9 mouse cellular contexts compared by ENCODE assay signal in genomic region chr9:87027423-87028084, GRCm38 (mm10). TPM values are rescaled to one million over a fixed set of nuclear protein-coding genes. Genes with fewer than 3 reads are reported as not detected.
DNase-seq lines count a peak whose midpoint lies in the region; ATAC-seq and TF ChIP-seq lines count a peak whose summit lies in the region.
"Had no signal": no experiment of that assay in that cellular context is flagged by ENCODE, and none has a peak within 500 bp of the region (broad histone marks: within the 10 kb centered on the region; RNA-seq: fewer than 3 reads in every experiment).

No protein-coding gene starts in this region.

- 43% methylated on average over 8 of the region's 8 CpGs for WGBS in forebrain, postnatal 0 days
- WGBS in kidney, adult 2 months: 43% methylated on average over 8 of the region's 8 CpGs
- 51% methylated on average over 8 of the region's 8 CpGs for WGBS in limb, embryonic 10.5 days
- 44% methylated on average over 8 of the region's 8 CpGs for WGBS in midbrain, embryonic 15.5 days

- H3K27ac ChIP-seq in forebrain, postnatal 0 days (ENCODE audit: low read depth, low read length): no peak overlapping the region
- H3K27ac ChIP-seq in kidney, adult 2 months (ENCODE audit: insufficient read depth, low read depth, low read length): no peak overlapping the region
- H3K27ac ChIP-seq in limb, embryonic 10.5 days: no peak overlapping the region
- no peak overlapping the region for H3K27ac ChIP-seq in midbrain, embryonic 15.5 days

- H3K4me1 ChIP-seq in forebrain, postnatal 0 days (ENCODE audit: insufficient read depth): peaks cover 14% of the 10 kb centered on the region; the same call in 1 of the 2 replicates
- 0 out of 2 replicates have a peak, but pooled peaks cover 3% of the 10 kb centered on the region for H3K4me1 ChIP-seq in kidney, adult 2 months (ENCODE audit: control insufficient read depth, insufficient read depth, low read length)
- H3K4me1 ChIP-seq in limb, embryonic 10.5 days: peaks cover 6% of the 10 kb centered on the region
- H3K4me1 ChIP-seq in midbrain, embryonic 15.5 days: peaks cover 15% of the 10 kb centered on the region

- no peak overlapping the region for H3K4me2 ChIP-seq in forebrain, postnatal 0 days (ENCODE audit: low read depth)
- no peak overlapping the region for H3K4me2 ChIP-seq in midbrain, embryonic 15.5 days

- peak; percentile 14 for DNase-seq in ovary, postnatal 10 days (ENCODE audit: low spot score)
- no peak for DNase-seq in ovary, adult 18-20 months (ENCODE audit: low spot score)
- peak; percentile 69 for DNase-seq in c-Kit-positive CD71-positive TER-119-positive erythroid progenitor cells, embryonic 14.5 days (ENCODE audit: low spot score)
- DNase-seq in forebrain, postnatal 0 days: peak; percentile 88
- DNase-seq in kidney, adult 2 months: peak; percentile 68
- DNase-seq in limb, embryonic 10.5 days (ENCODE audit: low spot score): peak; percentile 72
- peak; percentile 82 for DNase-seq in splenic B cell, adult 2 months (ENCODE audit: low read depth, low spot score)

- H3K9ac ChIP-seq in forebrain, postnatal 0 days: no peak overlapping the region
- H3K9ac ChIP-seq in midbrain, embryonic 15.5 days: no peak overlapping the region

- peak; percentile 89 for TF ChIP-seq CTCF in forebrain, postnatal 0 days (IDR thresholded peaks at IDR 0.05; ENCODE audit: low read depth)
- TF ChIP-seq CTCF in kidney, adult 2 months (conservative IDR thresholded peaks at IDR 0.05; ENCODE audit: insufficient read depth, insufficient read length, low read depth, low read length): peak; percentile 36; the same call in 1 of the 2 replicates

- H3K27me3 ChIP-seq in forebrain, postnatal 0 days (ENCODE audit: insufficient read depth, low read length): no peaks in the 10 kb centered on the region
- H3K27me3 ChIP-seq in kidney, adult 2 months (replicated peaks; ENCODE audit: control insufficient read depth, insufficient read depth, low read length): no peaks in the 10 kb centered on the region
- H3K27me3 ChIP-seq in limb, embryonic 10.5 days (ENCODE audit: low read depth, poor library complexity, severe bottlenecking): no peaks in the 10 kb centered on the region
- no peaks in the 10 kb centered on the region for H3K27me3 ChIP-seq in midbrain, embryonic 15.5 days (replicated peaks)
- H3K27me3 ChIP-seq in splenic B cell, adult 2 months (ENCODE audit: control insufficient read depth, insufficient read depth, low read length, poor library complexity, severe bottlenecking): no peaks in the 10 kb centered on the region
- H3K27me3 ChIP-seq: megakaryocyte, embryonic 14.5 days had no signal

- no peak for TF ChIP-seq POLR2A in kidney, adult 2 months (IDR thresholded peaks at IDR 0.05; ENCODE audit: low read depth, low read length)

- peaks cover 9% of the 10 kb centered on the region; the same call in 1 of the 2 replicates for H3K36me3 ChIP-seq in forebrain, postnatal 0 days (ENCODE audit: insufficient read depth)
- no peaks in the 10 kb centered on the region for H3K36me3 ChIP-seq in kidney, adult 2 months (ENCODE audit: control insufficient read depth, insufficient read depth, low read length)
- H3K36me3 ChIP-seq in limb, embryonic 10.5 days: 0 out of 2 replicates have a peak, but pooled peaks cover 3% of the 10 kb centered on the region
- 0 out of 2 replicates have a peak, but pooled peaks cover 2% of the 10 kb centered on the region for H3K36me3 ChIP-seq in midbrain, embryonic 15.5 days (replicated peaks)
- H3K36me3 ChIP-seq in splenic B cell, adult 2 months (ENCODE audit: control insufficient read depth, insufficient read depth, low read length, poor library complexity, severe bottlenecking): peaks cover 2% of the 10 kb centered on the region; the same call in 1 of the 2 replicates

- H3K9me3 ChIP-seq in forebrain, postnatal 0 days (ENCODE audit: low read length): no peaks in the 10 kb centered on the region
- H3K9me3 ChIP-seq in limb, embryonic 10.5 days (replicated peaks): no peaks in the 10 kb centered on the region
- H3K9me3 ChIP-seq in midbrain, embryonic 15.5 days: no peaks in the 10 kb centered on the region
- H3K9me3 ChIP-seq: megakaryocyte, embryonic 14.5 days had no signal

- ATAC-seq in forebrain, postnatal 0 days: peak; percentile 82
- peak; percentile 79 for ATAC-seq in midbrain, embryonic 15.5 days (replicated peaks)

- H3K4me3 ChIP-seq in forebrain, postnatal 0 days (ENCODE audit: low read depth, low read length): no peak overlapping the region
- no peak overlapping the region for H3K4me3 ChIP-seq in kidney, adult 2 months (ENCODE audit: insufficient read depth, low read depth, low read length)
- no peak overlapping the region for H3K4me3 ChIP-seq in limb, embryonic 10.5 days
- no peak overlapping the region for H3K4me3 ChIP-seq in midbrain, embryonic 15.5 days
- H3K4me3 ChIP-seq: megakaryocyte, embryonic 14.5 days had no signal

RNA-seq across cellular contexts. Expression of gene Cyb5r4, which starts 5.7 kb away (rescaled TPM):
- 37.5 and 40.2 TPM in 2 replicates for total RNA-seq in forebrain, postnatal 0 days (2014; rRNA removed)
- polyA plus RNA-seq in forebrain, postnatal 0 days (2015; fragmentation: Nextera tagmentation; extraction: Ambion mirVana): 37.6 and 40.3 TPM in 2 replicates
- polyA plus RNA-seq in kidney, adult 2 months (2012; rRNA removed): 10.9 and 15.0 TPM in 2 replicates
- polyA plus RNA-seq in limb, embryonic 10.5 days (2016; fragmentation: Nextera tagmentation; extraction: Ambion mirVana): 66.2 and 69.1 TPM in 2 replicates
- polyA plus RNA-seq in midbrain, embryonic 15.5 days (2015; fragmentation: Nextera tagmentation; extraction: Ambion mirVana): 55.0 and 56.9 TPM in 2 replicates

RNA-seq across cellular contexts. Expression of gene Ripply2, which starts 12.2 kb away (rescaled TPM):
- 3.5 and 5.6 TPM in 2 replicates for total RNA-seq in forebrain, postnatal 0 days (2014; rRNA removed)
- 13.0 and 13.2 TPM in 2 replicates for polyA plus RNA-seq in forebrain, postnatal 0 days (2015; fragmentation: Nextera tagmentation; extraction: Ambion mirVana)
- polyA plus RNA-seq in kidney, adult 2 months (2012; rRNA removed): not detected in 2 replicates
- 0.31 TPM in 1 of 2 replicates, not detected in the other for polyA plus RNA-seq in limb, embryonic 10.5 days (2016; fragmentation: Nextera tagmentation; extraction: Ambion mirVana)
- polyA plus RNA-seq in midbrain, embryonic 15.5 days (2015; fragmentation: Nextera tagmentation; extraction: Ambion mirVana): 7.6 and 9.3 TPM in 2 replicates
